Mouse (Mus musculus): ENCODE results near the gene Tctex1d4. TPM values are rescaled to one million over a fixed set of nuclear protein-coding genes. Genes with fewer than 3 reads are reported as not detected.

Tctex1d4 gene
- polyA plus RNA-seq, 1 experiment from 2014 or later = 0.58 TPM

- no peak for ATAC-seq (ENCODE audit: low FRiP score, low TSS enrichment)
Measured at GRCm38 (mm10) chr4:117113237-117113636, 13.4 kb upstream of the Tctex1d4 start.

GRCm38 (mm10) chr4:117115592-117115991, 11.0 kb upstream of the Tctex1d4 start:
- H3K36me3 ChIP-seq (ENCODE audit: control insufficient read depth, insufficient read depth, low read length) = no peaks in the 10 kb centered on the region
- no peak overlapping the region for H3K4me2 ChIP-seq (replicated peaks; ENCODE audit: low read depth)
- no peaks in the 10 kb centered on the region; the same call in 1 of the 2 replicates for H3K4me1 ChIP-seq (replicated peaks; ENCODE audit: control insufficient read depth, insufficient read depth)
- DNase-seq (ENCODE audit: low spot score) (no peak), ATAC-seq (ENCODE audit: low FRiP score, low TSS enrichment) (no peak)
- H3K27ac ChIP-seq (replicated peaks) = no peak overlapping the region
- no peak overlapping the region for H3K9ac ChIP-seq (ENCODE audit: low read length)
- no peaks in the 10 kb centered on the region for H3K9me3 ChIP-seq (ENCODE audit: control insufficient read depth, low read length)
- H3K4me3 ChIP-seq (ENCODE audit: low read depth, low read length) = no peak overlapping the region
- TF ChIP-seq CTCF (IDR thresholded peaks at IDR 0.05; ENCODE audit: low read depth) = no peak
- TF ChIP-seq EP300 (optimal IDR thresholded peaks at IDR 0.05) = no peak
- 86% methylated on average over 5 of the region's 5 CpGs for WGBS
- H3K27me3 ChIP-seq (ENCODE audit: control insufficient read depth, insufficient read depth, low read length) = no peaks in the 10 kb centered on the region

More at GRCm38 (mm10) chr4:117113237-117113636, 13.4 kb upstream of the Tctex1d4 start:
- Histone ChIP-seq H3K9me3 (ENCODE audit: control insufficient read depth, low read length) (no peaks in the 10 kb centered on the region), H3K4me1 (replicated peaks; ENCODE audit: control insufficient read depth, insufficient read depth) (no peaks in the 10 kb centered on the region), H3K27me3 (ENCODE audit: control insufficient read depth, insufficient read depth, low read length) (no peaks in the 10 kb centered on the region), H3K9ac (ENCODE audit: low read length) (no peak overlapping the region), H3K4me2 (replicated peaks; ENCODE audit: low read depth) (no peak overlapping the region), H3K27ac (replicated peaks) (no peak overlapping the region), H3K36me3 (ENCODE audit: control insufficient read depth, insufficient read depth, low read length) (no peaks in the 10 kb centered on the region), H3K4me3 (ENCODE audit: low read depth, low read length) (no peak overlapping the region)
- TF ChIP-seq EP300 (optimal IDR thresholded peaks at IDR 0.05) (no peak), CTCF (IDR thresholded peaks at IDR 0.05; ENCODE audit: low read depth) (peak; percentile 29)
- 83% methylated on average over 1 of the region's 1 CpGs for WGBS
- no peak for DNase-seq (ENCODE audit: low spot score)

- WGBS = 83% methylated on average over 7 of the region's 7 CpGs
- Histone ChIP-seq H3K4me3 (ENCODE audit: low read depth, low read length) (no peak overlapping the region), H3K36me3 (ENCODE audit: control insufficient read depth, insufficient read depth, low read length) (no peaks in the 10 kb centered on the region), H3K4me1 (replicated peaks; ENCODE audit: control insufficient read depth, insufficient read depth) (peaks cover 2% of the 10 kb centered on the region), H3K27me3 (ENCODE audit: control insufficient read depth, insufficient read depth, low read length) (no peaks in the 10 kb centered on the region), H3K4me2 (replicated peaks; ENCODE audit: low read depth) (no peak overlapping the region), H3K9me3 (ENCODE audit: control insufficient read depth, low read length) (no peaks in the 10 kb centered on the region), H3K9ac (ENCODE audit: low read length) (no peak overlapping the region), H3K27ac (replicated peaks) (no peak overlapping the region)
- ATAC-seq (ENCODE audit: low FRiP score, low TSS enrichment) = no peak
- DNase-seq (ENCODE audit: low spot score) = no peak
- TF ChIP-seq CTCF (IDR thresholded peaks at IDR 0.05; ENCODE audit: low read depth) (no peak), EP300 (optimal IDR thresholded peaks at IDR 0.05) (no peak)
Measured at GRCm38 (mm10) chr4:117117931-117118330, 8.7 kb upstream of the Tctex1d4 start.

- Histone ChIP-seq H3K27me3 (ENCODE audit: control insufficient read depth, insufficient read depth, low read length) (no peaks in the 10 kb centered on the region), H3K4me1 (replicated peaks; ENCODE audit: control insufficient read depth, insufficient read depth) (peaks cover 2% of the 10 kb centered on the region), H3K36me3 (ENCODE audit: control insufficient read depth, insufficient read depth, low read length) (no peaks in the 10 kb centered on the region), H3K4me3 (ENCODE audit: low read depth, low read length) (peak overlapping the region; percentile 68), H3K4me2 (replicated peaks; ENCODE audit: low read depth) (peak overlapping the region; percentile 99), H3K9ac (ENCODE audit: low read length) (peak overlapping the region; percentile 60; the same call in 1 of the 2 replicates), H3K9me3 (ENCODE audit: control insufficient read depth, low read length) (no peaks in the 10 kb centered on the region), H3K27ac (replicated peaks) (peak overlapping the region; percentile 92)
- 77% methylated on average over 5 of the region's 5 CpGs for WGBS
- ATAC-seq (ENCODE audit: low FRiP score, low TSS enrichment) (no peak), DNase-seq (ENCODE audit: low spot score) (no peak)
- TF ChIP-seq EP300 (optimal IDR thresholded peaks at IDR 0.05) = no peak
- no peak for TF ChIP-seq CTCF (IDR thresholded peaks at IDR 0.05; ENCODE audit: low read depth)
Measured at GRCm38 (mm10) chr4:117119636-117120035, 7.0 kb upstream of the Tctex1d4 start.

DNA sequence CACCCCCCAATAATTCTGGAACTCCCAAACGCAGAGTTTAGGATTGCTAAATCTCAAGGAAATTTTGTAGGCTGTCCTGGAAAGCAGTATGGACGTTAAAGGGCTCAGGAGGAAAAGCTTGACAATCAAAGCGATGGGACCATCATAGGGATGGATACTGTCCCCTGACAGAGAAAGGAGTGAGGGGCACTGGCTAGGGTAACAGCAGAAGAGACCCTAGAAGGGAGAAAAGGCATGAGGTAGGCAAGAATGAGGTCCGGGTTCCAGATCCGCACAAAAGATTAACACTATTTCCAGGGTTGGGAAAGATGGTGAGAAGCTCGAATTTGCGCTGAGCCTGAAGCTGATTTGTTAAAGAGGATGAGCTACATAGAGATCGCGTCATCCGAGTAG, 6.5 kb upstream of the Tctex1d4 start:
- TF ChIP-seq CTCF (IDR thresholded peaks at IDR 0.05; ENCODE audit: low read depth) (no peak), EP300 (optimal IDR thresholded peaks at IDR 0.05) (no peak)
- H3K4me3 ChIP-seq (ENCODE audit: low read depth, low read length) = peak overlapping the region; percentile 68
- H3K9me3 ChIP-seq (ENCODE audit: control insufficient read depth, low read length) = no peaks in the 10 kb centered on the region
- WGBS = 3% methylated on average over 10 of the region's 10 CpGs
- DNase-seq (ENCODE audit: low spot score) (no peak), ATAC-seq (ENCODE audit: low FRiP score, low TSS enrichment) (no peak; the same call in 1 of the 2 replicates)
- peak overlapping the region; percentile 60 for H3K9ac ChIP-seq (ENCODE audit: low read length)
- no peaks in the 10 kb centered on the region for H3K36me3 ChIP-seq (ENCODE audit: control insufficient read depth, insufficient read depth, low read length)
- peak overlapping the region; percentile 99 for H3K4me2 ChIP-seq (replicated peaks; ENCODE audit: low read depth)
- peaks cover 3% of the 10 kb centered on the region for H3K4me1 ChIP-seq (replicated peaks; ENCODE audit: control insufficient read depth, insufficient read depth)
- H3K27ac ChIP-seq (replicated peaks) = peak overlapping the region; percentile 92
- H3K27me3 ChIP-seq (ENCODE audit: control insufficient read depth, insufficient read depth, low read length) = no peaks in the 10 kb centered on the region

- Histone ChIP-seq H3K36me3 (ENCODE audit: control insufficient read depth, insufficient read depth, low read length) (no peaks in the 10 kb centered on the region), H3K4me2 (replicated peaks; ENCODE audit: low read depth) (peak overlapping the region; percentile 99), H3K4me3 (ENCODE audit: low read depth, low read length) (peak overlapping the region; percentile 68), H3K4me1 (replicated peaks; ENCODE audit: control insufficient read depth, insufficient read depth) (peaks cover 9% of the 10 kb centered on the region), H3K27me3 (ENCODE audit: control insufficient read depth, insufficient read depth, low read length) (no peaks in the 10 kb centered on the region), H3K27ac (replicated peaks) (peak overlapping the region; percentile 92), H3K9ac (ENCODE audit: low read length) (peak overlapping the region; percentile 76), H3K9me3 (ENCODE audit: control insufficient read depth, low read length) (no peaks in the 10 kb centered on the region)
- DNase-seq (ENCODE audit: low spot score) = peak; percentile 94
- TF ChIP-seq CTCF (IDR thresholded peaks at IDR 0.05; ENCODE audit: low read depth) (peak; percentile 94), EP300 (optimal IDR thresholded peaks at IDR 0.05) (no peak)
- under 1% methylated on average over 69 of the region's 69 CpGs for WGBS
- peak; percentile 92 for ATAC-seq (ENCODE audit: low FRiP score, low TSS enrichment)
Measured at GRCm38 (mm10) chr4:117120445-117121414, 5.9 kb upstream of the Tctex1d4 start.

Measured in stomach, postnatal 0 days (tissue).